Mouse (Mus musculus) thymus, adult 2 months (tissue): Measurements from ENCODE around the gene Mrpl48. TPM values are rescaled to one million over a fixed set of nuclear protein-coding genes. Genes with fewer than 3 reads are reported as not detected.

ENCODE experiments used
- DNase-seq: peaks from one replicate; pipeline ENCODE4 v3.0.0; 2021
- H3K27ac ChIP-seq: fragments of 200-500 bp; 2 replicates; pipeline ENCODE4 v1.5.1; 2012; ENCODE audit warnings: low read length, control low read depth; ENCODE audit not compliant: control insufficient read depth, insufficient read depth
- H3K27me3 ChIP-seq: fragments of 200-500 bp; 2 replicates; pipeline ENCODE4 v1.6.1; 2012; ENCODE audit warnings: mild to moderate bottlenecking, low read length, moderate library complexity, mixed read lengths; ENCODE audit not compliant: control insufficient read depth, insufficient read depth
- H3K36me3 ChIP-seq: fragments of 200-500 bp; 2 replicates; pipeline ENCODE4 v1.6.1; 2012; ENCODE audit warnings: mild to moderate bottlenecking, low read length, moderate library complexity; ENCODE audit not compliant: control insufficient read depth, insufficient read depth
- H3K4me1 ChIP-seq: fragments of 200-500 bp; replicated peaks from 2 replicates; pipeline ENCODE4 v1.6.1; 2012; ENCODE audit warnings: low read length; ENCODE audit not compliant: control insufficient read depth, insufficient read depth
- H3K4me3 ChIP-seq: fragments of 200-500 bp; 2 replicates; pipeline ENCODE4 v1.5.1; 2012; ENCODE audit warnings: mild to moderate bottlenecking, low read length, control low read depth, moderate library complexity; ENCODE audit not compliant: control insufficient read depth, insufficient read depth
- CTCF ChIP-seq: fragments of 200-500 bp; IDR thresholded peaks from 2 replicates; pipeline ENCODE4 v1.5.1; 2012; ENCODE audit warnings: mild to moderate bottlenecking, control low read depth, low read length, moderate library complexity, borderline replicate concordance; ENCODE audit not compliant: control insufficient read depth, poor library complexity, insufficient read depth; ENCODE audit errors: extremely low read depth
- POLR2A ChIP-seq: fragments of 200-500 bp; IDR thresholded peaks from 2 replicates; pipeline ENCODE4 v1.6.1; 2012; ENCODE audit warnings: mild to moderate bottlenecking, low read length, control low read depth, moderate library complexity; ENCODE audit not compliant: control insufficient read depth, poor library complexity, insufficient read depth; ENCODE audit errors: extremely low read depth
- WGBS: fragments of 180-500 bp; shearing (Covaris S2); methylation state at CpG from one replicate; pipeline ENCODE4 v1.1.7; 2018; 5-methylcytosine and 5-hydroxymethylcytosine counted together
- polyA plus RNA-seq: library from polyadenylated mRNA; depleted of rRNA; stranded (reverse); fragments of >200 nt; gene quantifications from 2 replicates; pipeline ENCODE4 v1.2.3, GENCODE M21; 2012

Gene Mrpl48
- polyA plus RNA-seq, 1 experiment: 12.2 TPM

- TF ChIP-seq CTCF: no peak
- TF ChIP-seq POLR2A: no peak
- 80% methylated on average over 3 of the region's 3 CpGs for WGBS
- Histone ChIP-seq H3K4me3 (no peak overlapping the region), H3K4me1 (no peaks in the 10 kb centered on the region), H3K27me3 (no peaks in the 10 kb centered on the region), H3K36me3 (no peaks in the 10 kb centered on the region), H3K27ac (no peak overlapping the region)
- no peak for DNase-seq
These were observed 85.9 kb downstream of the Mrpl48 start for GRCm38 (mm10) chr7:100522222-100522621.

- Histone ChIP-seq H3K27ac (no peak overlapping the region), H3K27me3 (no peaks in the 10 kb centered on the region), H3K4me1 (no peaks in the 10 kb centered on the region), H3K4me3 (no peak overlapping the region), H3K36me3 (no peaks in the 10 kb centered on the region)
- WGBS: 22% methylated on average over 10 of the region's 10 CpGs
- TF ChIP-seq CTCF (peak; percentile 89), POLR2A (no peak)
- peak; percentile 75 for DNase-seq
These were observed 87.3 kb downstream of the Mrpl48 start for GRCm38 (mm10) chr7:100520663-100521285.

- no peaks in the 10 kb centered on the region for H3K36me3 ChIP-seq
- TF ChIP-seq CTCF (no peak), POLR2A (no peak)
- no peak overlapping the region for H3K4me3 ChIP-seq
- DNase-seq: no peak
- WGBS: 73% methylated on average over 7 of the region's 7 CpGs
- no peaks in the 10 kb centered on the region for H3K27me3 ChIP-seq
- no peaks in the 10 kb centered on the region for H3K4me1 ChIP-seq
- no peak overlapping the region for H3K27ac ChIP-seq
These were observed 87.9 kb downstream of the Mrpl48 start for GRCm38 (mm10) chr7:100520204-100520603.

GRCm38 (mm10) chr7:100514573-100514972, 93.5 kb downstream of the Mrpl48 start, which contains the start of gene Dnajb13:
Gene Dnajb13 (minus strand): TSS chr7:100514960.
- H3K4me1 ChIP-seq: peaks cover 10% of the 10 kb centered on the region
- TF ChIP-seq POLR2A (no peak), CTCF (no peak)
- 78% methylated on average over 11 of the region's 11 CpGs for WGBS
- H3K27ac ChIP-seq: no peak within 1 kb of the TSS
- H3K4me3 ChIP-seq: no peak within 1 kb of the TSS
- H3K27me3 ChIP-seq: no peaks in the 10 kb centered on the region
- DNase-seq: no peak
- no peaks in the 10 kb centered on the region for H3K36me3 ChIP-seq

GRCm38 (mm10) chr7:100511602-100512001, 96.5 kb downstream of the Mrpl48 start:
- Histone ChIP-seq H3K4me3 (no peak overlapping the region), H3K27me3 (no peaks in the 10 kb centered on the region), H3K36me3 (no peaks in the 10 kb centered on the region), H3K4me1 (peaks cover 10% of the 10 kb centered on the region), H3K27ac (no peak overlapping the region)
- WGBS: 70% methylated on average over 8 of the region's 8 CpGs
- TF ChIP-seq POLR2A: no peak
- no peak for TF ChIP-seq CTCF
- no peak for DNase-seq

GRCm38 (mm10) chr7:100508670-100509069, 99.4 kb downstream of the Mrpl48 start:
- no peak for DNase-seq
- no peak overlapping the region for H3K27ac ChIP-seq
- 33% methylated on average over 3 of the region's 3 CpGs for WGBS
- no peak overlapping the region for H3K4me3 ChIP-seq
- TF ChIP-seq CTCF: no peak
- no peak for TF ChIP-seq POLR2A
- no peaks in the 10 kb centered on the region for H3K36me3 ChIP-seq
- no peaks in the 10 kb centered on the region for H3K27me3 ChIP-seq
- peaks cover 16% of the 10 kb centered on the region for H3K4me1 ChIP-seq
